Mouse (Mus musculus): ENCODE results near the gene Klhl5.
A peak's percentile ranks its signal among the peaks of the same experiment; 100 is the strongest.

GRCm38 (mm10) chr5:65126137-65126536, 18.8 kb downstream of the Klhl5 start:
- TF ChIP-seq CTCF (IDR thresholded peaks at IDR 0.05) (peak; percentile 25; the same call in 1 of the 2 replicates), EP300 (IDR thresholded peaks at IDR 0.05) (no peak)
